Mouse (Mus musculus): ENCODE measurements at regions not wholly inside any gene's neighbourhood (a gene's known extent, or its start where the extent isn't known, plus 50 kb on each side); places are given as distances from the start of the nearest gene placed in this dataset.

GRCm38 (mm10) chr1:73479349-73479920, 463.7 kb upstream of the Tnp1 start:
- Histone ChIP-seq H3K9me3 (ENCODE audit: control insufficient read depth, low read length) (no peaks in the 10 kb centered on the region), H3K27me3 (ENCODE audit: control insufficient read depth, insufficient read depth, low read length) (no peaks in the 10 kb centered on the region), H3K36me3 (ENCODE audit: control insufficient read depth, insufficient read depth, low read length) (no peaks in the 10 kb centered on the region), H3K4me3 (replicated peaks; ENCODE audit: low read depth, low read length) (no peak overlapping the region), H3K9ac (replicated peaks; ENCODE audit: low read length) (no peak overlapping the region), H3K27ac (replicated peaks; ENCODE audit: low read depth, low read length) (no peak overlapping the region), H3K4me1 (ENCODE audit: control insufficient read depth, insufficient read depth, low read length) (no peaks in the 10 kb centered on the region), H3K4me2 (ENCODE audit: low read length) (no peak overlapping the region)
- no peak for DNase-seq
- WGBS: 50% methylated on average over 4 of the region's 4 CpGs
- no peak for ATAC-seq (ENCODE audit: low FRiP score, low TSS enrichment)

GRCm38 (mm10) chr1:73460598-73460997, 444.9 kb upstream of the Tnp1 start:
- no peak for ATAC-seq (ENCODE audit: low FRiP score, low TSS enrichment)
- no peak for DNase-seq
- peaks cover 7% of the 10 kb centered on the region; the same call in 1 of the 2 replicates for H3K4me1 ChIP-seq (ENCODE audit: control insufficient read depth, insufficient read depth, low read length)

GRCm38 (mm10) chr1:73459754-73460534, 444.2 kb upstream of the Tnp1 start:
- WGBS: 28% methylated on average over 13 of the region's 13 CpGs
- peak; percentile 21 for DNase-seq
- no peak overlapping the region for H3K9ac ChIP-seq (replicated peaks; ENCODE audit: low read length)

More at GRCm38 (mm10) chr1:73460598-73460997, 444.9 kb upstream of the Tnp1 start:
- Histone ChIP-seq H3K36me3 (ENCODE audit: control insufficient read depth, insufficient read depth, low read length) (no peaks in the 10 kb centered on the region), H3K9ac (replicated peaks; ENCODE audit: low read length) (no peak overlapping the region), H3K27ac (replicated peaks; ENCODE audit: low read depth, low read length) (no peak overlapping the region), H3K27me3 (ENCODE audit: control insufficient read depth, insufficient read depth, low read length) (no peaks in the 10 kb centered on the region), H3K4me2 (ENCODE audit: low read length) (no peak overlapping the region), H3K9me3 (ENCODE audit: control insufficient read depth, low read length) (no peaks in the 10 kb centered on the region), H3K4me3 (replicated peaks; ENCODE audit: low read depth, low read length) (no peak overlapping the region)
- WGBS: 58% methylated on average over 3 of the region's 3 CpGs

GRCm38 (mm10) chr1:73457261-73457660, 441.6 kb upstream of the Tnp1 start:
- no peak overlapping the region for H3K4me3 ChIP-seq (replicated peaks; ENCODE audit: low read depth, low read length)
- H3K4me2 ChIP-seq (ENCODE audit: low read length): no peak overlapping the region
- WGBS: 89% methylated on average over 2 of the region's 2 CpGs
- no peak overlapping the region for H3K27ac ChIP-seq (replicated peaks; ENCODE audit: low read depth, low read length)
- DNase-seq (no peak), ATAC-seq (ENCODE audit: low FRiP score, low TSS enrichment) (no peak)
- H3K4me1 ChIP-seq (ENCODE audit: control insufficient read depth, insufficient read depth, low read length): peaks cover 7% of the 10 kb centered on the region; the same call in 1 of the 2 replicates
- H3K36me3 ChIP-seq (ENCODE audit: control insufficient read depth, insufficient read depth, low read length): no peaks in the 10 kb centered on the region
- H3K9me3 ChIP-seq (ENCODE audit: control insufficient read depth, low read length): no peaks in the 10 kb centered on the region
- H3K9ac ChIP-seq (replicated peaks; ENCODE audit: low read length): no peak overlapping the region
- no peaks in the 10 kb centered on the region for H3K27me3 ChIP-seq (ENCODE audit: control insufficient read depth, insufficient read depth, low read length)

More at GRCm38 (mm10) chr1:73459754-73460534, 444.2 kb upstream of the Tnp1 start:
- Histone ChIP-seq H3K36me3 (ENCODE audit: control insufficient read depth, insufficient read depth, low read length) (no peaks in the 10 kb centered on the region), H3K4me3 (replicated peaks; ENCODE audit: low read depth, low read length) (no peak overlapping the region), H3K4me2 (ENCODE audit: low read length) (no peak overlapping the region), H3K4me1 (ENCODE audit: control insufficient read depth, insufficient read depth, low read length) (peaks cover 7% of the 10 kb centered on the region; the same call in 1 of the 2 replicates), H3K9me3 (ENCODE audit: control insufficient read depth, low read length) (no peaks in the 10 kb centered on the region), H3K27ac (replicated peaks; ENCODE audit: low read depth, low read length) (no peak overlapping the region), H3K27me3 (ENCODE audit: control insufficient read depth, insufficient read depth, low read length) (no peaks in the 10 kb centered on the region)
- ATAC-seq (ENCODE audit: low FRiP score, low TSS enrichment): no peak

GRCm38 (mm10) chr1:73456359-73457062, 440.8 kb upstream of the Tnp1 start:
- no peaks in the 10 kb centered on the region for H3K36me3 ChIP-seq (ENCODE audit: control insufficient read depth, insufficient read depth, low read length)
- peaks cover 7% of the 10 kb centered on the region; the same call in 1 of the 2 replicates for H3K4me1 ChIP-seq (ENCODE audit: control insufficient read depth, insufficient read depth, low read length)
- ATAC-seq (ENCODE audit: low FRiP score, low TSS enrichment) (no peak), DNase-seq (no peak)
- H3K27ac ChIP-seq (replicated peaks; ENCODE audit: low read depth, low read length): no peak overlapping the region
- no peaks in the 10 kb centered on the region for H3K27me3 ChIP-seq (ENCODE audit: control insufficient read depth, insufficient read depth, low read length)
- H3K4me3 ChIP-seq (replicated peaks; ENCODE audit: low read depth, low read length): no peak overlapping the region
- H3K9ac ChIP-seq (replicated peaks; ENCODE audit: low read length): no peak overlapping the region
- no peak overlapping the region for H3K4me2 ChIP-seq (ENCODE audit: low read length)
- H3K9me3 ChIP-seq (ENCODE audit: control insufficient read depth, low read length): no peaks in the 10 kb centered on the region
- WGBS: 91% methylated on average over 8 of the region's 8 CpGs

GRCm38 (mm10) chr1:73444216-73444890, 428.6 kb upstream of the Tnp1 start:
- H3K27ac ChIP-seq (replicated peaks; ENCODE audit: low read depth, low read length): no peak overlapping the region
- DNase-seq (no peak), ATAC-seq (ENCODE audit: low FRiP score, low TSS enrichment) (no peak)
- H3K4me3 ChIP-seq (replicated peaks; ENCODE audit: low read depth, low read length): no peak overlapping the region
- H3K27me3 ChIP-seq (ENCODE audit: control insufficient read depth, insufficient read depth, low read length): no peaks in the 10 kb centered on the region
- no peaks in the 10 kb centered on the region; the same call in 1 of the 2 replicates for H3K4me1 ChIP-seq (ENCODE audit: control insufficient read depth, insufficient read depth, low read length)
- H3K36me3 ChIP-seq (ENCODE audit: control insufficient read depth, insufficient read depth, low read length): no peaks in the 10 kb centered on the region
- no peak overlapping the region for H3K9ac ChIP-seq (replicated peaks; ENCODE audit: low read length)
- WGBS: 58% methylated on average over 6 of the region's 6 CpGs
- H3K9me3 ChIP-seq (ENCODE audit: control insufficient read depth, low read length): no peaks in the 10 kb centered on the region
- H3K4me2 ChIP-seq (ENCODE audit: low read length): no peak overlapping the region

GRCm38 (mm10) chr1:73438385-73438784, 422.7 kb upstream of the Tnp1 start:
- Histone ChIP-seq H3K9me3 (ENCODE audit: control insufficient read depth, low read length) (no peaks in the 10 kb centered on the region), H3K36me3 (ENCODE audit: control insufficient read depth, insufficient read depth, low read length) (no peaks in the 10 kb centered on the region), H3K4me1 (ENCODE audit: control insufficient read depth, insufficient read depth, low read length) (no peaks in the 10 kb centered on the region; the same call in 1 of the 2 replicates), H3K4me2 (ENCODE audit: low read length) (no peak overlapping the region), H3K9ac (replicated peaks; ENCODE audit: low read length) (no peak overlapping the region), H3K27ac (replicated peaks; ENCODE audit: low read depth, low read length) (no peak overlapping the region), H3K27me3 (ENCODE audit: control insufficient read depth, insufficient read depth, low read length) (no peaks in the 10 kb centered on the region), H3K4me3 (replicated peaks; ENCODE audit: low read depth, low read length) (no peak overlapping the region)
- ATAC-seq (ENCODE audit: low FRiP score, low TSS enrichment) (no peak), DNase-seq (no peak)
- 73% methylated on average over 8 of the region's 8 CpGs for WGBS

- Histone ChIP-seq H3K9me3 (ENCODE audit: control insufficient read depth, low read length) (no peaks in the 10 kb centered on the region), H3K36me3 (ENCODE audit: control insufficient read depth, insufficient read depth, low read length) (no peaks in the 10 kb centered on the region)
- 96% methylated on average over 4 of the region's 4 CpGs for WGBS
Measured at GRCm38 (mm10) chr1:73428101-73428500, 412.4 kb upstream of the Tnp1 start.

More at GRCm38 (mm10) chr1:73428101-73428500, 412.4 kb upstream of the Tnp1 start:
- H3K4me2 ChIP-seq (ENCODE audit: low read length): no peak overlapping the region
- no peak overlapping the region for H3K4me3 ChIP-seq (replicated peaks; ENCODE audit: low read depth, low read length)
- H3K4me1 ChIP-seq (ENCODE audit: control insufficient read depth, insufficient read depth, low read length): no peaks in the 10 kb centered on the region
- DNase-seq (no peak), ATAC-seq (ENCODE audit: low FRiP score, low TSS enrichment) (no peak)
- H3K27ac ChIP-seq (replicated peaks; ENCODE audit: low read depth, low read length): no peak overlapping the region
- H3K27me3 ChIP-seq (ENCODE audit: control insufficient read depth, insufficient read depth, low read length): no peaks in the 10 kb centered on the region
- H3K9ac ChIP-seq (replicated peaks; ENCODE audit: low read length): no peak overlapping the region

All from midbrain, embryonic 14.5 days (tissue).